8 mouse cellular contexts compared by ENCODE assay signal in the genomic region with DNA sequence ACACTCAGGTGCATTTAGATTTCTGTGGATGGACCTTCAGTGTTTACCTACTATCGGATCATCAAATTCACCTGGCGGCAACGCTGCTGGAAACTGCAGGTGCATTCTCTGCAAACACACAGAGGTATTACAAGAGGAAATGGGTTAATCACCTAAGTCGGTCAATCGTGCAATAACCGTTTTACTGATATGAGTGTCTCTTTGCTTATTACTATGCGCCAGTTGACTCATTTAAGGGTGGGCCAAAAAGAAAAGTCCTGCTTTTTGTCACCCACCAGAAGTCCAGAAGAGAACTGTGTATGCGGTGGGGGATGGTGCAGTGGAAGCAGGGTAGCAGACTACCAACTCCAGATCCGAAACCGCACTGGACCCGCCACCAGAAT. TPM values are rescaled to one million over a fixed set of nuclear protein-coding genes. Genes with fewer than 3 reads are reported as not detected.
DNase-seq lines count a peak whose midpoint lies in the region; ATAC-seq and TF ChIP-seq lines count a peak whose summit lies in the region.

No protein-coding gene starts in this region.

- H3K4me1 ChIP-seq in G1E (ENCODE audit: insufficient read depth, low read depth, low read length), result peaks cover 47% of the 10 kb centered on the region
- H3K4me1 ChIP-seq in forebrain, embryonic 11.5 days (replicated peaks; ENCODE audit: control insufficient read depth, insufficient read depth, low read length), result peaks cover 5% of the 10 kb centered on the region; the same call in 1 of the 2 replicates
- H3K4me1 ChIP-seq in liver, embryonic 12.5 days, result peaks cover 62% of the 10 kb centered on the region

- H3K36me3 ChIP-seq in G1E (replicated peaks), result peaks cover 25% of the 10 kb centered on the region
- H3K36me3 ChIP-seq in forebrain, embryonic 11.5 days (ENCODE audit: control insufficient read depth, insufficient read depth, low read length), result no peaks in the 10 kb centered on the region
- 0 out of 2 replicates have a peak, but pooled peaks cover 14% of the 10 kb centered on the region for H3K36me3 ChIP-seq in liver, embryonic 12.5 days

- peak overlapping the region; percentile 93 for H3K4me3 ChIP-seq in G1E (ENCODE audit: low read depth, low read length)
- peak overlapping the region; percentile 90 for H3K4me3 ChIP-seq in forebrain, embryonic 11.5 days (ENCODE audit: low read depth, low read length)
- peak overlapping the region; percentile 98 for H3K4me3 ChIP-seq in liver, embryonic 12.5 days

- no peak for TF ChIP-seq CTCF in G1E (IDR thresholded peaks at IDR 0.05; ENCODE audit: low read depth, low read length)

- H3K9me3 ChIP-seq in G1E (replicated peaks), result no peaks in the 10 kb centered on the region
- no peaks in the 10 kb centered on the region for H3K9me3 ChIP-seq in forebrain, embryonic 11.5 days (ENCODE audit: control insufficient read depth, low read length)
- no peaks in the 10 kb centered on the region for H3K9me3 ChIP-seq in liver, embryonic 12.5 days (replicated peaks)

- DNase-seq in kidney, postnatal 10 days, result peak; percentile 28
- no peak for DNase-seq in kidney, adult 18-20 months
- DNase-seq in G1E (ENCODE audit: low spot score), result no peak
- no peak for DNase-seq in forebrain, embryonic 11.5 days (ENCODE audit: low spot score)
- no peak for DNase-seq in adrenal gland, postnatal 10 days
- no peak for DNase-seq in spleen, postnatal 4 days (ENCODE audit: low spot score in 2 of 2)
- no peak for DNase-seq in spleen, postnatal 14 days (ENCODE audit: low spot score in 2 of 2)

- H3K27ac ChIP-seq in forebrain, embryonic 11.5 days (ENCODE audit: low read depth, low read length), result peak overlapping the region; percentile 26; the same call in 1 of the 2 replicates
- peak overlapping the region; percentile 98 for H3K27ac ChIP-seq in liver, embryonic 12.5 days

- peak overlapping the region; percentile 60 for H3K4me2 ChIP-seq in forebrain, embryonic 11.5 days (ENCODE audit: low read depth, low read length, severe bottlenecking)
- peak overlapping the region; percentile 82 for H3K4me2 ChIP-seq in liver, embryonic 12.5 days

- WGBS in forebrain, embryonic 11.5 days, result 8% methylated on average over 11 of the region's 11 CpGs
- 5% methylated on average over 11 of the region's 11 CpGs for WGBS in liver, embryonic 12.5 days (ENCODE audit: insufficient replicate concordance)

- peak overlapping the region; percentile 74 for H3K9ac ChIP-seq in forebrain, embryonic 11.5 days (ENCODE audit: low read length)
- peak overlapping the region; percentile 98 for H3K9ac ChIP-seq in liver, embryonic 12.5 days

- H3K27me3 ChIP-seq in G1E (ENCODE audit: insufficient read depth, low read length), result no peaks in the 10 kb centered on the region
- H3K27me3 ChIP-seq in forebrain, embryonic 11.5 days (ENCODE audit: control insufficient read depth, insufficient read depth, low read length), result no peaks in the 10 kb centered on the region
- H3K27me3 ChIP-seq in liver, embryonic 12.5 days (replicated peaks), result no peaks in the 10 kb centered on the region

- no peak for ATAC-seq in G1E (ENCODE audit: extremely low read depth, insufficient number of reproducible peaks, low FRiP score, poor library complexity, severe bottlenecking)
- ATAC-seq in forebrain, embryonic 11.5 days (replicated peaks; ENCODE audit: low FRiP score), result no peak; the same call in 1 of the 2 replicates
- no peak; the same call in 1 of the 2 replicates for ATAC-seq in liver, embryonic 12.5 days

RNA-seq across cellular contexts. Expression of gene Asxl1, which starts 0.6 kb away (rescaled TPM):
- total RNA-seq in G1E (2014; fragmentation: Nextera tagmentation) (50.0 and 51.9 TPM in 2 replicates), G1E (2017) (45.8 and 54.3 TPM in 2 replicates)
- polyA plus RNA-seq in G1E (2012), result 16.8 and 17.4 TPM in 2 replicates
- polyA plus RNA-seq in forebrain, embryonic 11.5 days (2014; fragmentation: Nextera tagmentation; extraction: Ambion mirVana), result 25.4 TPM in 2 replicates
- polyA plus RNA-seq in liver, embryonic 12.5 days (2016; fragmentation: Nextera tagmentation; extraction: Ambion mirVana), result 12.2 and 12.5 TPM in 2 replicates
- 10 to 100 TPM; 23.5 to 30.9 TPM for total RNA-seq in adrenal gland, postnatal 10 days (2021)

RNA-seq across cellular contexts. Expression of gene Kif3b, which starts 53.8 kb away (rescaled TPM):
- total RNA-seq in G1E (2014; fragmentation: Nextera tagmentation) (12.0 and 12.9 TPM in 2 replicates), G1E (2017) (25.2 and 26.1 TPM in 2 replicates)
- polyA plus RNA-seq in G1E (2012), result 3.0 and 3.7 TPM in 2 replicates
- polyA plus RNA-seq in forebrain, embryonic 11.5 days (2014; fragmentation: Nextera tagmentation; extraction: Ambion mirVana), result 7.1 and 7.4 TPM in 2 replicates
- polyA plus RNA-seq in liver, embryonic 12.5 days (2016; fragmentation: Nextera tagmentation; extraction: Ambion mirVana), result 2.7 and 2.9 TPM in 2 replicates
- 10 to 100 TPM; 18.6 to 20.2 TPM for total RNA-seq in adrenal gland, postnatal 10 days (2021)
